Mouse (Mus musculus) adrenal gland, postnatal 25 days (tissue): ENCODE data around the gene Speer4d. TPM values are rescaled to one million over a fixed set of nuclear protein-coding genes. Genes with fewer than 3 reads are reported as not detected.
"Not testable (repeated sequence)": the region's sequence is repeated elsewhere in the genome, so short reads cannot be mapped to it uniquely, and the experiment has no call there.

Source experiments
- DNase-seq: peaks from one replicate; pipeline ENCODE4 v3.0.0; 2021; ENCODE audit warnings: mixed read lengths
- total RNA-seq: library from RNA; stranded (reverse); gene quantifications from 2 replicates; pipeline ENCODE4 v1.2.3, GENCODE M21; 2021

Speer4d gene
- total RNA-seq, 1 experiment from 2014 or later, result not detected

GRCm38 (mm10) chr5:15670789-15671188 is 51.9 kb downstream of the Speer4d start:
- DNase-seq, result not testable (repeated sequence)

Other genes starting within 250 kb of the Speer4d start
- gene Gm21149, start 142.5 kb upstream of the Speer4d start, total RNA-seq, result not detected in 2 replicates
- not detected in 2 replicates for gene Gm21190, start 89.8 kb upstream of the Speer4d start, total RNA-seq
- not detected in 2 replicates for gene Gm21083, start 41.7 kb upstream of the Speer4d start, total RNA-seq
- gene 4930572O03Rik, start 38.0 kb downstream of the Speer4d start, total RNA-seq, result not detected in 2 replicates
- gene Speer4c, start 95.2 kb downstream of the Speer4d start, total RNA-seq, result not detected in 2 replicates